13 mouse cellular contexts compared by ENCODE assay signal in the genomic region with DNA sequence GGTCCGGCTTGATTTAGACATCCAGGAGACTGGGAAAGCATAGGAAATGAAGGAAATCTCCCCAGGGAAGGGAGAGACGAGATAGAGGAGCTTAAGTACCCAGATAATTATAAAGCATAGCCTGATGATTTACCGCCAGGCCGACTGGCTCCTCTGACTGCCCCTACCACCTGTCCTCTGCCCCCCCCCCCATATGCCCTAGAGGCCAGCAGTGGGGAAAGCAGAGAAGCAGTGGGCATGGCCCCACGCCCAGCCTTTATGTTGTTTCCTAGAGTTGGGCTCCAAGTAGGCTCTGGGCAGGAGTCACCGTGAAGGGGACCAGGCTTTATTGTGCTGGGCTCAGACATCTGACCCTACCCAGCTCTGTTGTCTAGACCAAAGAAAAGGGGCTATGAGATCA. TPM values are rescaled to one million over a fixed set of nuclear protein-coding genes. Genes with fewer than 3 reads are reported as not detected.
DNase-seq lines count a peak whose midpoint lies in the region; ATAC-seq and TF ChIP-seq lines count a peak whose summit lies in the region.
"Had no signal": no experiment of that assay in that cellular context is flagged by ENCODE, and none has a peak within 500 bp of the region (broad histone marks: within the 10 kb centered on the region; RNA-seq: fewer than 3 reads in every experiment).

No protein-coding gene starts in this region.

- no peak for TF ChIP-seq CTCF in kidney, adult 2 months (conservative IDR thresholded peaks at IDR 0.05; ENCODE audit: insufficient read depth, insufficient read length, low read depth, low read length)
- TF ChIP-seq CTCF in stomach, postnatal 0 days (IDR thresholded peaks at IDR 0.05; ENCODE audit: low read depth), result no peak

- no peak for TF ChIP-seq EP300 in stomach, postnatal 0 days (optimal IDR thresholded peaks at IDR 0.05)

- peaks cover 77% of the 10 kb centered on the region for H3K36me3 ChIP-seq in embryonic facial prominence, embryonic 13.5 days
- no peaks in the 10 kb centered on the region for H3K36me3 ChIP-seq in embryonic facial prominence, embryonic 10.5 days (replicated peaks)
- peaks cover 8% of the 10 kb centered on the region for H3K36me3 ChIP-seq in kidney, adult 2 months (ENCODE audit: control insufficient read depth, insufficient read depth, low read length)
- peaks cover 63% of the 10 kb centered on the region for H3K36me3 ChIP-seq in embryonic facial prominence, embryonic 15.5 days
- peaks cover 17% of the 10 kb centered on the region; the same call in 1 of the 2 replicates for H3K36me3 ChIP-seq in stomach, postnatal 0 days (ENCODE audit: control insufficient read depth, insufficient read depth, low read length)

- 58% methylated on average over 6 of the region's 6 CpGs for WGBS in embryonic facial prominence, embryonic 13.5 days
- WGBS in embryonic facial prominence, embryonic 10.5 days, result 66% methylated on average over 6 of the region's 6 CpGs
- WGBS in kidney, adult 2 months, result 38% methylated on average over 6 of the region's 6 CpGs
- 46% methylated on average over 6 of the region's 6 CpGs for WGBS in embryonic facial prominence, embryonic 15.5 days
- WGBS in stomach, postnatal 0 days, result 68% methylated on average over 6 of the region's 6 CpGs

- no peaks in the 10 kb centered on the region for H3K9me3 ChIP-seq in embryonic facial prominence, embryonic 13.5 days
- no peaks in the 10 kb centered on the region for H3K9me3 ChIP-seq in embryonic facial prominence, embryonic 10.5 days
- no peaks in the 10 kb centered on the region for H3K9me3 ChIP-seq in embryonic facial prominence, embryonic 15.5 days (replicated peaks)
- H3K9me3 ChIP-seq in stomach, postnatal 0 days (ENCODE audit: control insufficient read depth, low read length), result no peaks in the 10 kb centered on the region

- TF ChIP-seq POLR2A in kidney, adult 2 months (IDR thresholded peaks at IDR 0.05; ENCODE audit: low read depth, low read length), result no peak

- no peaks in the 10 kb centered on the region for H3K27me3 ChIP-seq in embryonic facial prominence, embryonic 13.5 days
- H3K27me3 ChIP-seq in embryonic facial prominence, embryonic 10.5 days (replicated peaks; ENCODE audit: low read depth, poor library complexity, severe bottlenecking), result peaks cover 82% of the 10 kb centered on the region
- H3K27me3 ChIP-seq in kidney, adult 2 months (replicated peaks; ENCODE audit: control insufficient read depth, insufficient read depth, low read length), result no peaks in the 10 kb centered on the region
- no peaks in the 10 kb centered on the region for H3K27me3 ChIP-seq in embryonic facial prominence, embryonic 15.5 days
- H3K27me3 ChIP-seq in stomach, postnatal 0 days (ENCODE audit: control insufficient read depth, insufficient read depth, low read length), result no peaks in the 10 kb centered on the region
- H3K27me3 ChIP-seq: Patski had no signal

- H3K4me3 ChIP-seq in embryonic facial prominence, embryonic 13.5 days, result no peak overlapping the region
- no peak overlapping the region for H3K4me3 ChIP-seq in embryonic facial prominence, embryonic 10.5 days
- no peak overlapping the region for H3K4me3 ChIP-seq in kidney, adult 2 months (ENCODE audit: insufficient read depth, low read depth, low read length)
- H3K4me3 ChIP-seq in embryonic facial prominence, embryonic 15.5 days (replicated peaks), result no peak overlapping the region
- H3K4me3 ChIP-seq in stomach, postnatal 0 days (ENCODE audit: low read depth, low read length), result no peak overlapping the region

- no peak for DNase-seq in embryonic facial prominence, embryonic 10.5 days (ENCODE audit: low spot score)
- DNase-seq in kidney, adult 2 months, result no peak
- no peak for DNase-seq in kidney, postnatal 10 days
- DNase-seq in 3134 (ENCODE audit: extremely low read depth, insufficient read length, low spot score), result peak; percentile 29
- DNase-seq in stomach, postnatal 0 days (ENCODE audit: low spot score), result no peak
- DNase-seq: cerebellum, adult 11 months; right cerebral cortex, postnatal 25 days; thymus, postnatal 36 days had no signal

- no peak overlapping the region for H3K9ac ChIP-seq in embryonic facial prominence, embryonic 13.5 days
- H3K9ac ChIP-seq in embryonic facial prominence, embryonic 15.5 days, result no peak overlapping the region
- H3K9ac ChIP-seq in stomach, postnatal 0 days (ENCODE audit: low read length), result no peak overlapping the region

- peak overlapping the region; percentile 96 for H3K27ac ChIP-seq in embryonic facial prominence, embryonic 13.5 days
- no peak overlapping the region for H3K27ac ChIP-seq in embryonic facial prominence, embryonic 10.5 days (replicated peaks)
- H3K27ac ChIP-seq in kidney, adult 2 months (ENCODE audit: insufficient read depth, low read depth, low read length), result peak overlapping the region; percentile 52
- H3K27ac ChIP-seq in embryonic facial prominence, embryonic 15.5 days (replicated peaks), result 0 out of 2 replicates have a peak overlapping the region, but pooled peaks have one; percentile 95
- no peak overlapping the region for H3K27ac ChIP-seq in stomach, postnatal 0 days (replicated peaks)

- ATAC-seq in embryonic facial prominence, embryonic 13.5 days (ENCODE audit: insufficient number of reproducible peaks, insufficient read depth, low FRiP score, low TSS enrichment, low read depth), result no peak
- ATAC-seq in embryonic facial prominence, embryonic 15.5 days (ENCODE audit: insufficient number of reproducible peaks, low FRiP score, low TSS enrichment, low read depth), result no peak
- no peak for ATAC-seq in megakaryocyte, adult 5-6 weeks (ENCODE audit: poor library complexity, severe bottlenecking)
- no peak for ATAC-seq in stomach, postnatal 0 days (ENCODE audit: low FRiP score, low TSS enrichment)
- ATAC-seq: Patski had no signal

- no peak overlapping the region for H3K4me2 ChIP-seq in embryonic facial prominence, embryonic 13.5 days
- no peak overlapping the region for H3K4me2 ChIP-seq in embryonic facial prominence, embryonic 15.5 days (replicated peaks)
- H3K4me2 ChIP-seq in stomach, postnatal 0 days (replicated peaks; ENCODE audit: low read depth), result no peak overlapping the region

- H3K4me1 ChIP-seq in embryonic facial prominence, embryonic 13.5 days, result peaks cover 50% of the 10 kb centered on the region
- peaks cover 26% of the 10 kb centered on the region for H3K4me1 ChIP-seq in embryonic facial prominence, embryonic 10.5 days
- peaks cover 73% of the 10 kb centered on the region for H3K4me1 ChIP-seq in kidney, adult 2 months (ENCODE audit: control insufficient read depth, insufficient read depth, low read length)
- peaks cover 50% of the 10 kb centered on the region for H3K4me1 ChIP-seq in embryonic facial prominence, embryonic 15.5 days
- H3K4me1 ChIP-seq in stomach, postnatal 0 days (replicated peaks; ENCODE audit: control insufficient read depth, insufficient read depth), result peaks cover 17% of the 10 kb centered on the region

RNA-seq across cellular contexts. Expression of a gene that starts 46.0 kb away (rescaled TPM):
- 2.8 and 3.3 TPM in 2 replicates for polyA plus RNA-seq in embryonic facial prominence, embryonic 13.5 days (2015; fragmentation: Nextera tagmentation; extraction: Ambion mirVana)
- 0.29 and 0.75 TPM in 2 replicates for polyA plus RNA-seq in embryonic facial prominence, embryonic 10.5 days (2016; fragmentation: Nextera tagmentation; extraction: Ambion mirVana)
- 31.3 and 32.5 TPM in 2 replicates for polyA plus RNA-seq in kidney, adult 2 months (2012; rRNA removed)
- polyA plus RNA-seq in embryonic facial prominence, embryonic 15.5 days (2015; fragmentation: Nextera tagmentation; extraction: Ambion mirVana), result 3.6 and 5.0 TPM in 2 replicates
- total RNA-seq in megakaryocyte, adult 5-6 weeks (2015), result not detected in 2 replicates
- total RNA-seq in megakaryocyte, adult 5-6 weeks (2017), result not detected in 2 replicates
- 16.8 and 18.8 TPM in 2 replicates for polyA plus RNA-seq in stomach, postnatal 0 days (2015; fragmentation: Nextera tagmentation; extraction: Ambion mirVana)
- total RNA-seq: megakaryocyte progenitor cell, adult 5-6 weeks had no signal

Comparison
In these comparisons a context has a peak if more than half of its experiments do, and no peak if none do; other contexts are left out.
1. H3K27ac ChIP-seq: peak in embryonic facial prominence, embryonic 13.5 days (single experiment), kidney, adult 2 months (single experiment) and embryonic facial prominence, embryonic 15.5 days (single experiment); none in embryonic facial prominence, embryonic 10.5 days (single experiment) and stomach, postnatal 0 days (single experiment).